Mouse (Mus musculus): ENCODE measurements around the gene Arid1b.

DNA sequence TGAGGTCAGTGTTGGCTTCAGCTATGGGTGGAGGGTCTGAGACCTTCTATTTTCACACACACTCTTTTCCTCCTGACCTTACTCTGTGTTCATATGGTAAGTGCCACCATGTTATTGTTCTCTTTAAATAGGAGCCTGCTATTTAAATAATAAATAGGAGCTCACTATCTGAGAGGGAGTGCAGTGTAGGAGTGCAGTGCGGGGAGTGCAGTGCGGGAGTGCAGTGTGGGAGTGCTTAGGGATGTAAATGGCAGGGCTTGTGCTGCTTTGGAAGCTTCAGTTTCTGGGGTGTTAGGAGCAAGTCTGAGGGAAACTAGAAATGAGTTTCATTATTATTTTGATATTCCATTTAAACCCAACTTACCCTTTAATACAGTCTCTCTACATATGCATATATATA, 36.2 kb downstream of the Arid1b start:
- no peak for TF ChIP-seq CTCF (IDR thresholded peaks at IDR 0.05)
- TF ChIP-seq POLR2A (IDR thresholded peaks at IDR 0.05; ENCODE audit: insufficient read depth, low read depth, low read length): no peak

Measured in heart, adult 2 months (tissue).